Mouse (Mus musculus): ENCODE measurements around the gene Nts.

GRCm38 (mm10) chr10:102491792-102492191 is 1.5 kb upstream of the Nts start:
- no peak for TF ChIP-seq CTCF (IDR thresholded peaks at IDR 0.05; ENCODE audit: extremely low read depth, insufficient read length, insufficient replicate concordance, low read depth, low read length)
- no peak for TF ChIP-seq POLR2A (IDR thresholded peaks at IDR 0.05; ENCODE audit: low read depth, low read length)

Data from small intestine, adult 2 months (tissue).